Mouse (Mus musculus): ENCODE measurements at regions not wholly inside any gene's neighbourhood (a gene's known extent, or its start where the extent isn't known, plus 50 kb on each side); places are given as distances from the start of the nearest gene placed in this dataset.

DNA sequence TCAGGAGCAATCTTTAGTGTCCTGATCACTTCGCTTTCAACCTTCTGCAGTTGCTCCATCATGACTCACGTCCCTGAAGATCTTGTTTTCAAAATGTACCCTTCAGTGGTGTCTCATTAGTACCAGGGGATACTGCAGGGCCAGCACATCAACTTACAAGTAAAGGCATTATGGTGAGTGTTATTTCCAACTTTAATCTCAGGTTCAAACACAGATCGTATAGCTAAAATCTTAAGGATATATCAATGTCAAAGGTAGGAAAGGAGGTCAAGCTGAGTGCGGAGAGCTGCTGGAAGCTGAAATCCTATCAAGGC lies 687.8 kb upstream of the Nrsn1 start:
- no peak for TF ChIP-seq CTCF (IDR thresholded peaks at IDR 0.05; ENCODE audit: insufficient read depth, low read length)
- no peak for TF ChIP-seq POLR2A (IDR thresholded peaks at IDR 0.05; ENCODE audit: borderline replicate concordance, extremely low read depth, low read depth, low read length)

Measured in lung, adult 2 months (tissue).